ENCODE assay signal across 9 mouse cellular contexts in the genomic region with DNA sequence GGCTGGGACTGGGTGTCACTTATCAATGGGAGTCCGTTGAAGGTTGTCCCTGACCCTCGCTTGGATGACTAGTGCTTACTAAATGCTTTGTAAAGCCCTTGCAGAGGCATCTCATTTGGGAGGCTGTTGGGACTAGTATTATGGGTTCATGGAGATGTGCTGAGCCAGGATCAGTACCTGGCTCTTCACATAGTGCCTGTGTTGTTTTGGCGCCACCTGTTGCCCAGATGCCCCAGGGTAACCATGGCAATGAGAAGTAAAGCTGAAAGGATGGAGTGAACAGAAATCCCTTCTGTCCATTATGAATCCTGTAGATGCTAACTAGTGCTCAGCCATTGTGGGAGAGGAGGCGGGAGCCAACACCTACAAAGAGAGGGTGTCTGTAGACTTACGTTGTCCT.
DNase-seq lines count a peak whose midpoint lies in the region; ATAC-seq and TF ChIP-seq lines count a peak whose summit lies in the region.
"Had no signal": no experiment of that assay in that cellular context is flagged by ENCODE, and none has a peak within 500 bp of the region (broad histone marks: within the 10 kb centered on the region; RNA-seq: fewer than 3 reads in every experiment).

No protein-coding gene starts in this region.

- H3K27me3 ChIP-seq in kidney, postnatal 0 days (ENCODE audit: insufficient read depth, low read length) = no peaks in the 10 kb centered on the region
- H3K27me3 ChIP-seq: neural tube, embryonic 13.5 days had no signal

- intact Hi-C loops in heart, postnatal 25 days (cut with DNase I) = no loop called here

- H3K4me3 ChIP-seq in kidney, postnatal 0 days (replicated peaks; ENCODE audit: low read depth, low read length) = no peak overlapping the region
- H3K4me3 ChIP-seq: neural tube, embryonic 13.5 days had no signal

- DNase-seq in heart, postnatal 4 days = peak; percentile 14
- DNase-seq in heart, postnatal 25 days (ENCODE audit: low spot score) = no peak
- DNase-seq in 416B (ENCODE audit: low read depth) (peak; percentile 24), R1 (ENCODE audit: low read depth, low spot score) (peak; percentile 13)
- peak; percentile 19 for DNase-seq in kidney, postnatal 0 days (ENCODE audit: low spot score)
- DNase-seq in spleen, adult 18-20 months = peak; percentile 36 to 61
- no peak for DNase-seq in left cerebral cortex, adult 8-10 months (ENCODE audit: low spot score in 2 of 2)
- no peak for DNase-seq in left cerebral cortex, adult 18-20 months (ENCODE audit: low spot score in 2 of 2)

- H3K4me1 ChIP-seq in kidney, postnatal 0 days (replicated peaks; ENCODE audit: insufficient read depth, low read length) = no peaks in the 10 kb centered on the region

- H3K27ac ChIP-seq in kidney, postnatal 0 days = no peak overlapping the region
- H3K27ac ChIP-seq: neural tube, embryonic 13.5 days had no signal

- WGBS in kidney, postnatal 0 days = 64% methylated on average over 5 of the region's 5 CpGs

- H3K36me3 ChIP-seq in kidney, postnatal 0 days (ENCODE audit: insufficient read depth, low read length) = no peaks in the 10 kb centered on the region
- H3K36me3 ChIP-seq: neural tube, embryonic 13.5 days had no signal

- no peaks in the 10 kb centered on the region for H3K9me3 ChIP-seq in kidney, postnatal 0 days (replicated peaks; ENCODE audit: low read length)
- H3K9me3 ChIP-seq: neural tube, embryonic 13.5 days had no signal

- no peak for ATAC-seq in kidney, postnatal 0 days (replicated peaks; ENCODE audit: low FRiP score, low read depth)

- peak; percentile 76 for TF ChIP-seq CTCF in kidney, postnatal 0 days (IDR thresholded peaks at IDR 0.05; ENCODE audit: low read depth)

- H3K9ac ChIP-seq in kidney, postnatal 0 days (ENCODE audit: low read depth, low read length) = no peak overlapping the region
- H3K9ac ChIP-seq: neural tube, embryonic 13.5 days had no signal

- no peak overlapping the region for H3K4me2 ChIP-seq in kidney, postnatal 0 days (ENCODE audit: low read length)
- H3K4me2 ChIP-seq: neural tube, embryonic 13.5 days had no signal

Comparison
In these comparisons a context has a peak if more than half of its experiments do, and no peak if none do; other contexts are left out.
1. DNase-seq: peak in heart, postnatal 4 days (single experiment), 416B (single experiment), R1 (single experiment), kidney, postnatal 0 days (single experiment) and spleen, adult 18-20 months (2 of 2); none in heart, postnatal 25 days (single experiment), left cerebral cortex, adult 8-10 months (0 of 2) and left cerebral cortex, adult 18-20 months (0 of 2).